Mouse (Mus musculus) megakaryocyte, embryonic 14.5 days (primary cell): ENCODE measurements around the gene Nt5c3.

Experiments
- FLI1 ChIP-seq: IDR thresholded peaks from 2 replicates; pipeline ENCODE4 v1.6.1; 2012; ENCODE audit warnings: low read length, inconsistent platforms, mixed read lengths
- GATA1 ChIP-seq: IDR thresholded peaks from 3 replicates; pipeline ENCODE4 v1.6.1; 2012; ENCODE audit warnings: mixed read lengths, low read length, inconsistent platforms, borderline replicate concordance

- TF ChIP-seq GATA1 (no peak), FLI1 (no peak)
Observed at GRCm38 (mm10) chr6:56901336-56901735, 22.4 kb downstream of the Nt5c3 start.
